Mouse (Mus musculus): ENCODE measurements at regions not wholly inside any gene's neighbourhood (a gene's known extent, or its start where the extent isn't known, plus 50 kb on each side); places are given as distances from the start of the nearest gene placed in this dataset.

DNA sequence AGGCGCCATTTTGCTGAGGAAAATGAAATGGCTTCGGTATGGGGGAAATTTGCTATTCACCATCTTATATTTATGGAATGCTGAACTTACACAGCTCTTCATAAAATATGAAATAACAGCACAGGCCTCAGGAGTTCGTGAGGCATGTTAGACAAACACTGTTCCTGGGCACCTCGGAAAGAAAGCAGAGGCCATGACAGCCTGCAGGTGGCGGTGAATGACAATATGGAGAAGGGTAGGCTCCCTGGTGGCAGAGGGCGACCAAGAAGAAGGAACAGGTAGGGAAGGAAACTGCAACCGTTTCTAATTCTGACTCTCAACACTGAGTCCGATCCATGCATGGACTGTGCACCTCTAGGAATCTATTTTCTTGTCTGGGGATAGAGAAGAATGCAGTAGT, 553.6 kb upstream of the Tmpo start:
- intact Hi-C loops (cut with DNase I): no loop called here
- no peak for DNase-seq (ENCODE audit: extremely low spot score in 1 of 2, low spot score in 2 of 2)

- DNase-seq (ENCODE audit: extremely low spot score in 1 of 2, low spot score in 2 of 2): no peak
- intact Hi-C loops (cut with DNase I): no loop called here
These were observed 551.0 kb upstream of the Tmpo start for GRCm38 (mm10) chr10:91732007-91732589.

GRCm38 (mm10) chr10:91730062-91730461, 548.9 kb upstream of the Tmpo start:
- intact Hi-C loops (cut with DNase I): no loop called here
- no peak for DNase-seq (ENCODE audit: extremely low spot score in 1 of 2, low spot score in 2 of 2)

DNA sequence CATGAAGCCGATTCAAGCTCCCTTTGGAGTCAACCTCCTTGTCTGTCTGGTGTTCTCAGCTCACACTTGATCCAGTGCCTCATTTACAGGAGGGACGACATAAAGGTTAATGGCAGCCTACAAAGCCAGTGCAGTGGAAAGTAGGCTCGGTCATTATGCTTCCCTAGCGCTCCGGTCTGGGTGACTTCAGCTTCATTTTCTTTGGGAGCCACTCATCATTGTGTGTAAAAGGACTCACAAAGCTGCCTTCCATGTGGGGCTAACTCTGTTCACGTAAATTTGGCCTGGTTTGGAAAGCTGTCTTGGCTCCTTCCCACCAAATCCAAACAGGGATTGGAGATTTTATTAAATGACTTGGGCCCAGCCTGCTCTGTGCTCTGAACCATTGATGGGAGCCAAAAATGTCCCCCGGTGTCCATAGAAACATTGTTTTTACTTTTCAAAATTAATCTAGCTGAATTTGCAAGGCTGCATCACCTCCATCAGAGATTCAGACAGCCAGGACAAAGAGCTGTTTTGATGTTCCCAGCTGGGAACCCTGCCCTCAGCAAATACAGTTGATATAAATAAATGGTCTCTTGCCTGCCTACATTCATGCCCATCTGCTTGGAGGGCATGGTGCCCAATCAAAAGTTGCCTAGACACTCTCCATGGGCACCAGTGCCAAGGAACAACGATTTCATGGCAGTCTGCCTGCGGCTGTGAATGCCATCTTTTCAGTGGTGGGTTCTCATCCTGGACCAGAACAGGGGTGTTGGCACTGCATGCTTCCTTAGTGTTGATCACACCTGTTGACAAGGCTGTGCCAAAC, 538.7 kb upstream of the Tmpo start:
- intact Hi-C loops (cut with DNase I): no loop called here

GRCm38 (mm10) chr10:91716604-91717003, 535.5 kb upstream of the Tmpo start:
- intact Hi-C loops (cut with DNase I): no loop called here

More for the DNA sequence above, 538.7 kb upstream of the Tmpo start:
- DNase-seq (ENCODE audit: extremely low spot score in 1 of 2, low spot score in 2 of 2): peak; percentile 79 to 84

GRCm38 (mm10) chr10:91714648-91715047, 533.5 kb upstream of the Tmpo start:
- intact Hi-C loops (cut with DNase I): no loop called here
- no peak for DNase-seq (ENCODE audit: extremely low spot score in 1 of 2, low spot score in 2 of 2)

More at GRCm38 (mm10) chr10:91716604-91717003, 535.5 kb upstream of the Tmpo start:
- DNase-seq (ENCODE audit: extremely low spot score in 1 of 2, low spot score in 2 of 2): no peak

- intact Hi-C loops (cut with DNase I): no loop called here
- DNase-seq (ENCODE audit: extremely low spot score in 1 of 2, low spot score in 2 of 2): no peak
These were observed 532.4 kb upstream of the Tmpo start for GRCm38 (mm10) chr10:91713529-91713928.

DNA sequence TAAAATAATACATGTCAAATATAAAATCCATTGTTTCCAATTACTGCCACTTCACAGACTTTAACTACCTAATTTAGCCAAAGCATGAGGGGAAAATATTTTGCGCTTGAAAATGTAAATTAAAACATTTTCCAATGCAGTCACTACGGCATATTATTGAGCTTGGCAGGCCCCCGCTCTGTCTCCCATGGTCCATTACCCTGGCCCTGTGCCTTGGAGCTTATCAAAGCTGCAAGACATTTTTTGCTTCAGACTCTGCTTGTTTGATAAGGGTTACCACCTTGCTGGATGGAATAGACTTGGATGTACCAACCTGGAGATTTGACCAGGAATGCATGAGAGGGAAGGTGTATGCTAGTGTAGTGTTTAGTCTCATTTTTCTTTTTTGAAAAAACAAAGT, 525.7 kb upstream of the Tmpo start:
- no peak for DNase-seq (ENCODE audit: extremely low spot score in 1 of 2, low spot score in 2 of 2)
- intact Hi-C loops (cut with DNase I): no loop called here

DNA sequence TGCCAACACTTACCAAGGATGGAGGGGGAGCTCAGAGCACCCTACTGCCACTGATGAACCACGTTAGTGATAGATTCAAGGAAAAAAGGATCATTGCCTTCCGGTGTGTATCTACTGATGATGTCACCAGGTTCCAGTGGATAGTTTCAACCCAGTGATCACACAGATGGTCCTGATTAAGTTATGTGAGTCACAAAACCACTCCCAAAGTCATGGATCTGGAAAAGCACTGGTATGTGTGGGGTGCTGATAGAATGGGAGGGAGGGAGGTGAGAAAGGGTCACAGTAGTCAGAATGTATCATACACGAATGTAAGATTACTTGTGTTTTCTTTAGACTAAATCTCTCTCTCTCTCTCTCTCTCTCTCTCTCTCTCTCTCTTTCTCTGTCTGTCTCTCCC, 523.6 kb upstream of the Tmpo start:
- intact Hi-C loops (cut with DNase I): no loop called here
- DNase-seq (ENCODE audit: extremely low spot score in 1 of 2, low spot score in 2 of 2): no peak

GRCm38 (mm10) chr10:91701822-91702221, 520.7 kb upstream of the Tmpo start:
- no peak for DNase-seq (ENCODE audit: extremely low spot score in 1 of 2, low spot score in 2 of 2)
- intact Hi-C loops (cut with DNase I): no loop called here

- DNase-seq (ENCODE audit: extremely low spot score in 1 of 2, low spot score in 2 of 2): no peak
- intact Hi-C loops (cut with DNase I): no loop called here
These were observed 505.0 kb upstream of the Tmpo start for GRCm38 (mm10) chr10:91686082-91686618.

- no peak for DNase-seq (ENCODE audit: extremely low spot score in 1 of 2, low spot score in 2 of 2)
- intact Hi-C loops (cut with DNase I): no loop called here
These were observed 504.3 kb upstream of the Tmpo start for GRCm38 (mm10) chr10:91685164-91686027.

- intact Hi-C loops (cut with DNase I): no loop called here
These were observed 498.5 kb upstream of the Tmpo start for GRCm38 (mm10) chr10:91679641-91680040.

GRCm38 (mm10) chr10:91637911-91638310, 456.8 kb upstream of the Tmpo start:
- no peak for DNase-seq (ENCODE audit: extremely low spot score in 1 of 2, low spot score in 2 of 2)
- intact Hi-C loops (cut with DNase I): no loop called here

More at GRCm38 (mm10) chr10:91679641-91680040, 498.5 kb upstream of the Tmpo start:
- no peak for DNase-seq (ENCODE audit: extremely low spot score in 1 of 2, low spot score in 2 of 2)

GRCm38 (mm10) chr10:91628672-91629071, 447.6 kb upstream of the Tmpo start:
- DNase-seq (ENCODE audit: extremely low spot score in 1 of 2, low spot score in 2 of 2): peak in 1 of 2 experiments; percentile 9
- intact Hi-C loops (cut with DNase I): no loop called here

DNA sequence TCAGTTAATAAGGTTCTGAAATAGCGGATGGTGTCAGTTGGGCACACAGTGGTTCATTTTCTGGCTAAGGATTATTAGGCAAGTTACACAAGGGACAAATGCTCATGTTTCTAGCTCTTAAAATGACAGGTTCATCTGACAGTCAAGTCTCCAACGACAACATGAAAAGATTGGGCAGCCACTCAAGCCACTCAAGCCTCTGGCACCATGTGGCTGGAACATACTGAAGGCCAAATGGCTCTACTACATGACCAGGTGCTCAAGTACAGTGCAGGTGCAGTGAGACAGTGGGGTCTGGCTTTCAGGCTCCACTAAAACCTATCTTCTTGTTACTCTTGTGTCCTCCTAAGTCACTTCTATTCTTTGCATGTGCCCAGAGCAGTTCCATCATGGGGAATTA, 441.2 kb upstream of the Tmpo start:
- DNase-seq (ENCODE audit: extremely low spot score in 1 of 2, low spot score in 2 of 2): no peak
- intact Hi-C loops (cut with DNase I): no loop called here

DNA sequence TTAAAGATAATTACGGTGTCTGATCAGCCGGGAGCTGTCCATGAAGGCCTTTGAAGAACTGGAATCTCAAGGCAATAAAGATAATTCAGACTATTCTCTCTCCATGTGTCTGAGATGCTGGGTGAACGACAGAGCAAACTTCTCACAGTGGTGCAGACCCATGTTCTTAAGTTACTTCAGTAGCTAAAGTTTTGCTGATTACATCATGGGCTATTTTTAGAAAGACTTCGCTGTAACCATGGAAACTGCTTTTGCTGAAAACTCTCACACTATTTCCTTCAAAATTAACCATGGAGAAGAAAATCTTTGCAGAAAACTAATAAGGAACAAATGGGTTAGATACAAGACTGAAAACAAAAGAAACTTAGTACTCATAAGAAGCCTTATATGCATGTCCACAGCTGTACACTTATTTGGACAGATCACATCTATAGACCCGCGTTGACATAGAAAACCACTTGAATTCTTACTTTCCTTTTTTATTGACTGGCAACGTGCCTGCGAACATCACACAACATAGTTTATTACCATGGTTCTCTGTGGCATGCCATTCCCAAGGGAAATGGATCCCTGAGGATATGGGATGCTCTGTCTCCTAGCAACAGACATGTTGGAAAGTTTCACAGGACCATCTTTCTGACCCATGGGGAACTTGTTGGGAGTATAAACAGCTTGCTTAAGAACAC, 432.8 kb upstream of the Tmpo start:
- DNase-seq (ENCODE audit: extremely low spot score in 1 of 2, low spot score in 2 of 2): peak in 1 of 2 experiments; percentile 32
- intact Hi-C loops (cut with DNase I): no loop called here

DNA sequence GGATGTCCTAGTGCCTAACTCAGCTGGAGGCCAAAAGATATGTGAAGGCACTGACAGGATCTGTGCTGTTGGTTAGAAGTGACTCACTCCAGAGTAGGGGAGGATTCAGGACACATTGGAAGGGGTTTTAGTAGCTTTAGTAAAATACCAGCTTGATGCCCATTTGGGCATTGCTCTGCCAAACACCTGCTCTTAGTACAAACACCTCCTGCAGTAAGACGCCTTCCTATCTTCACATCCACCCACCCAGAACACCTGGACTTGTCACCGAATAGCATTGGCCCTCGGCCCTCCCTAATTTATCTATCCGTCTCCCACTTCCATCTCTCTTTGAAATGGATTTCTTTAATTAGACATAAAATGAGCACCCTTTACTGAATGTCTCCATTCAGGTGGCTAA, 430.9 kb upstream of the Tmpo start:
- intact Hi-C loops (cut with DNase I): no loop called here
- no peak for DNase-seq (ENCODE audit: extremely low spot score in 1 of 2, low spot score in 2 of 2)

DNA sequence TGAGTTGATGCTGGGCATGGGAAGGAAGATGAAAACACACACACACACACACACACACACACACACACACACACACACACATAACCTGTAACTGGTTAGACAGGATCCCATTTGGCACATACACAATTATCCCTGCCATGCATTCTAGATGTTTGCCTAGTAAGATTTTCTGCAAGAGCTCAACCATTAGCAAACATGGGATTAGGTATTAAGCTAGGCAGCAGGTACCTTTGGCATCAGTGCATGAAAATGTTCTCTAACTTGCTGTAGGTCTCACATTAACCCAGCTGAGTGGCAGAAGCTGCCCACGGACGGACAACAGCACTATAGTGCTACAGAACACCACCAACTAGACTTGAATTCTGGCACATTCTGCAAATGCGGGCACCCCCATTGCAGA, 413.8 kb upstream of the Tmpo start:
- intact Hi-C loops (cut with DNase I): no loop called here
- no peak for DNase-seq (ENCODE audit: extremely low spot score in 1 of 2, low spot score in 2 of 2)
